Mouse (Mus musculus): ENCODE data around the gene Ky. TPM values are rescaled to one million over a fixed set of nuclear protein-coding genes. Genes with fewer than 3 reads are reported as not detected.

Gene Ky
- not detected in 2 replicates for polyA plus RNA-seq (2012; ENCODE audit: insufficient read depth, insufficient read length, low replicate concordance, missing spikeins)

DNA sequence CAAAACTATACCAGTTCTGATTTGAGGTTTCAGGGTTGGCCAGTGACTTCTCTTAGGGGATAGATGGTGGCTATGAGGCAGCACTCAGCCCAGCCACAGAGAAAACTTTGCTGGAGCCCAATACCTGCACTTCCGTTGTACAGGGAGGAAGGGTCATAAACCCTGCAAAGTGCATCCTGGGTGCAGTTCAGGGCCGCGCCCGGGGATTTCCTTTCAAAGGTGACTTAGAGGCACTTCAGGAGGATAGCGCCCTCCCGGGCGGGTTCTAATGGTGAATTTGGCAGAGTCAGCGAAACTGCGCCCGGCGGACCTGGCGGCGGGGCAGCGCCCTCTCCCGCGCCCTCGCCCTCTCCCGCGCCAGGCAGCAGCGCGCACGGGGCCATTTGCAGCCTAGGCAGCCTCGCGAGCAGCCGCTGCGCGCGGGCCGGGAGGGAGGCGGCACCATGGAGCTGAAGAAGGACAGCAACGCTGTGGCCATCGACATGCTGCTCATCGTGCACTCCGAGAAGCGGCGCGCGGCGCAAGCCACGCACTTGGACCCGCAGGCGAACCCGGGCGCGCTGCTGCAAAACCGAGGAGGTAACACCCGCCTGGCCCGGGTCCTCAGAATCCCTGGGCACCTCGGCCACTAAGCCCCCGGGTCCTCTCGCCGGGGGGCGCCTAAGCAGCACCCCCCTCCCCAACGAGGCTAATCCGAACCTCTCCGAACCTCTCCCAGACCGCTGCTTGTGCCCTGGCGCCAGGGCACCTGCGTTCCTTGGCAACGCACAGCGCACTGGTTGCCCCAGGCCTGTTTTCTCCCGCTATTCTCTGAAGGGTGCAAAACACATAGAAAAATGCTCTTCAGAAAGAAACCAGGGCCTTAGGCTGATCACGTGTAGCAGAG lies at the start of gene Ky:
Gene Ky, plus strand, starts transcription at position 51 of the 886 bp plus-strand sequence.
- peak within 1 kb of the TSS; percentile 45 for H3K4me3 ChIP-seq (ENCODE audit: insufficient read depth, low read depth, low read length)
- H3K27ac ChIP-seq (ENCODE audit: insufficient read depth, low read depth, low read length): no peak within 1 kb of the TSS
- H3K4me1 ChIP-seq (ENCODE audit: control insufficient read depth, insufficient read depth, low read length): peaks cover 8% of the 10 kb centered on the region
- WGBS: 4% methylated on average over 63 of the region's 63 CpGs
- TF ChIP-seq POLR2A (IDR thresholded peaks at IDR 0.05; ENCODE audit: insufficient read depth, low read depth, low read length): no peak
- no peak for TF ChIP-seq CTCF (IDR thresholded peaks at IDR 0.05; ENCODE audit: insufficient read depth, low read depth, low read length)

DNA sequence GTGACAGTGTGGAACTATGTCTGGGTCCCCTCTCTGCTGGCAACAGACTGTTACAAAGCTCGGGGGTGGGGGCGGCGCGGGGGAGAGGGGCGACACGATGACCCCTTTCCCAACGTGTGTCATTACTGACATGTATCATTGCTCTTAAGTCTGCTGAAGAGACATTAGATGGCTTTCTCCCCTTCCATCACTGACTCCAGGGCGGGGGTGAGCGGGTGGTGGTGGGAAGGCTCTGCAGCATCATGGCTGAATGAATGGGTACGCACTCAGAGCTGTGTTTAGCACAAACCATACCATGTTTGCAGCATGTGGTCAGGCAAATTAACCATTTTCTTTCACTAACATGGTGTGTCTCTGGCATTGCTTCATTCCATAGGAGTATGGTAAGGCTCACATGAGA lies 43.3 kb upstream of the Ky start:
- no peak overlapping the region for H3K4me3 ChIP-seq (ENCODE audit: insufficient read depth, low read depth, low read length)
- H3K4me1 ChIP-seq (ENCODE audit: control insufficient read depth, insufficient read depth, low read length): no peaks in the 10 kb centered on the region
- no peak overlapping the region for H3K27ac ChIP-seq (ENCODE audit: insufficient read depth, low read depth, low read length)
- WGBS: 95% methylated on average over 10 of the region's 10 CpGs
- no peak for TF ChIP-seq POLR2A (IDR thresholded peaks at IDR 0.05; ENCODE audit: insufficient read depth, low read depth, low read length)
- TF ChIP-seq CTCF (IDR thresholded peaks at IDR 0.05; ENCODE audit: insufficient read depth, low read depth, low read length): no peak

DNA sequence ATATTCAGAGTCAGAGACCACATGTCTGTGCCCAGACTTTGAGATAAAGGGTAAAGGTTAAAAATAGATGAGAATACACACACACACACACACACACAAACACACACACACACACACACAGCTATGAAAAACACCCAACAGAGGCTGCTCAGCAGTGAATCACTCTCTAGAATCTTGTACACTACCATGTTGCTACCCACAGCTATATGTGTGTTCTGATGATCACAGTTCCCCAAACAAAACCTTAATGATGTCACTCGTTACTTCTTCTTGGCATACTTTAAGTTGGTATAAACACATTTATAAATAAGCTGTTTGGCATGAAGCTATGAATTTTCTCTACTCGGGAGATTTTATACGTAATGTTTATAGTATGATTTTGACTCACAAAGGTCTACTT lies 40.5 kb upstream of the Ky start:
- H3K27ac ChIP-seq (ENCODE audit: insufficient read depth, low read depth, low read length): no peak overlapping the region
- 80% methylated on average over 3 of the region's 3 CpGs for WGBS
- no peak overlapping the region for H3K4me3 ChIP-seq (ENCODE audit: insufficient read depth, low read depth, low read length)
- no peaks in the 10 kb centered on the region for H3K4me1 ChIP-seq (ENCODE audit: control insufficient read depth, insufficient read depth, low read length)
- TF ChIP-seq CTCF (IDR thresholded peaks at IDR 0.05; ENCODE audit: insufficient read depth, low read depth, low read length) (no peak), POLR2A (IDR thresholded peaks at IDR 0.05; ENCODE audit: insufficient read depth, low read depth, low read length) (no peak)

DNA sequence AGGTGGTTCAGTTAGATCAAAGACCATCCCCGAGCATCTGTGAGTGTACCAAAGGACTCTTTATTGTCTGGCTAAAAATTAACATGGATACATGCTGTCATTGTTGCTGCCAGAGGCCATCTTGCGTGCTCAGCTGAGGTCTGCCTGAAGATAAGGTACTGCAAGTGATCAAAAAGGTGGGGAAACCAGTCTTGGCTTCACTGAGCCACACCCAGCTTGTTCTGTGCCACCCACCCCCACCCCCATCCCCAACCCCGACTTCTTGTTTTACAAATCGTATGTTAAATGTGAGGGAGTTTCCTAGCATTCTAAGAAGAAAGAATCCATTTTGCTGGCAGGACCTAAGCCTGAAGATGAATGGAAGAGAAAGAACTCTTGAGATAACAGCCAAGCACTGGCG lies 39.8 kb upstream of the Ky start:
- TF ChIP-seq CTCF (IDR thresholded peaks at IDR 0.05; ENCODE audit: insufficient read depth, low read depth, low read length) (no peak), POLR2A (IDR thresholded peaks at IDR 0.05; ENCODE audit: insufficient read depth, low read depth, low read length) (no peak)
- Histone ChIP-seq H3K27ac (ENCODE audit: insufficient read depth, low read depth, low read length) (no peak overlapping the region), H3K4me1 (ENCODE audit: control insufficient read depth, insufficient read depth, low read length) (no peaks in the 10 kb centered on the region), H3K4me3 (ENCODE audit: insufficient read depth, low read depth, low read length) (no peak overlapping the region)
- WGBS: 72% methylated on average over 5 of the region's 5 CpGs

DNA sequence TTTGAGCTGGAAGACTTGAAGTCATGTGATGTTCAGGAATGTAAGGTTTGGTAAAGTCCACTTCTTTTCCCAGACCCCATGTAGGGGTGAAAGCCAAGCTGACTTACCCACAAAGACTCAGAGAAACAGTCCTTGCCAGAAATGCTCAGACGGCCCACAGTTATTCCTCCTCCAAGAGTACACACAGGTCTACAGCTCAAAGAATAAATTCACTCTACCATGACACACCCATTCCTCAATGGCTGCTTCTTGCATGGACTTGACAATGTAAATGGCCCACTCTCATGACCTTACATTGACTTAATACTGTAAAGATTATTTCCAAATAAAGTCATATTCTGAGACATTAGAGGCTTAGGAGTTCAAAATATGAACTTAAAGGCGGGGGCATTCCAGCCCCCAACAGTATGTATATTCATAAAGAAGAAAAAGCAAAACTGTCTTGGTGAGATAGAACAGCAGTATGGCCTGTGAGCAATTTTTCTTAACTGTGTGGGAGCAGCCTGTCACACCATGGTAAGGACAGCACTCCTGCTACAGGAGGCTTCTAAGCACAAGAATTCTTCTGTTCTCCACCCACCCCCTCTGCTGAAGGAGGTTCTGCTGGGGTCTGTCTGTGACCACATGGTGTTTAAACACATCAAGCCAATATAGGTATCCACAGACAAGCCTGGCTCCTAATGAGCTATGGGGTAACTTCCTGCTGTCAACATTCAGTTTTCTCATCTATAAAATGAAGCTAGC lies 35.3 kb upstream of the Ky start:
- WGBS: 94% methylated on average over 2 of the region's 2 CpGs
- H3K4me1 ChIP-seq (ENCODE audit: control insufficient read depth, insufficient read depth, low read length): no peaks in the 10 kb centered on the region
- H3K4me3 ChIP-seq (ENCODE audit: insufficient read depth, low read depth, low read length): no peak overlapping the region
- no peak overlapping the region for H3K27ac ChIP-seq (ENCODE audit: insufficient read depth, low read depth, low read length)
- TF ChIP-seq POLR2A (IDR thresholded peaks at IDR 0.05; ENCODE audit: insufficient read depth, low read depth, low read length) (no peak), CTCF (IDR thresholded peaks at IDR 0.05; ENCODE audit: insufficient read depth, low read depth, low read length) (no peak)

DNA sequence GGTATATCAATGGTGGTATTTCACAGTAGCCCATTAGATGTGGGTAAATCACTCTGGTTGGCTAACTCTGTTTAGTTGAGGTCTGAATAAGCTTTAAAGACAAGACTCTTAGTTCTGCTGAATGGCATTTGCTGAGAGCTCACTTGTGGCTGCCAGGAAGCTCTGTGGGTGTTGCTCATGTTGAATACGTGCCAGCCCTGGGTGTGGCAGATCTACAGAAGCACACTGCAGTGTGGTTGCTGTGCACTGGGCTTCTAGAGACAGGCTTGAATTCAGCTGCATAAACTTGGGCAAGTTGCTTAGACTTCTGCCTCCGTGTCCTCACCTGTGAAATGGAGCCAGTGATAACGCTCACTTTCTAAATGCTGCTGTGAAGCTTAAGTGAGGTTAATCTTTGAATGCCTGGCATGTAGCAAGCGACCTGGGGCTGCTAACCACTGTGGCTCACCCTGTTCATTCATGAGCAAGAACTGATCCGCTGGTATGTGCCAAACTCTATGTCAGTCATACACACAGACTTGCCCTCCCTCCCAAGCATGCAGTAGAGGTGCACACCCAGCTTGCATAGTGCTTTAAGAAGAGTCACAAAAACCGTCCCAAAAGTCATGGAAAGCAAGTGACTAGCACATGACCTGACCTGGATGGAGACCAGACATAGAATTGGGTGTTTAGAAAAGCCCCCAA lies 27.6 kb upstream of the Ky start:
- H3K27ac ChIP-seq (ENCODE audit: insufficient read depth, low read depth, low read length): no peak overlapping the region
- H3K4me1 ChIP-seq (ENCODE audit: control insufficient read depth, insufficient read depth, low read length): no peaks in the 10 kb centered on the region
- H3K4me3 ChIP-seq (ENCODE audit: insufficient read depth, low read depth, low read length): no peak overlapping the region
- TF ChIP-seq POLR2A (IDR thresholded peaks at IDR 0.05; ENCODE audit: insufficient read depth, low read depth, low read length) (no peak), CTCF (IDR thresholded peaks at IDR 0.05; ENCODE audit: insufficient read depth, low read depth, low read length) (no peak)
- 77% methylated on average over 6 of the region's 6 CpGs for WGBS

DNA sequence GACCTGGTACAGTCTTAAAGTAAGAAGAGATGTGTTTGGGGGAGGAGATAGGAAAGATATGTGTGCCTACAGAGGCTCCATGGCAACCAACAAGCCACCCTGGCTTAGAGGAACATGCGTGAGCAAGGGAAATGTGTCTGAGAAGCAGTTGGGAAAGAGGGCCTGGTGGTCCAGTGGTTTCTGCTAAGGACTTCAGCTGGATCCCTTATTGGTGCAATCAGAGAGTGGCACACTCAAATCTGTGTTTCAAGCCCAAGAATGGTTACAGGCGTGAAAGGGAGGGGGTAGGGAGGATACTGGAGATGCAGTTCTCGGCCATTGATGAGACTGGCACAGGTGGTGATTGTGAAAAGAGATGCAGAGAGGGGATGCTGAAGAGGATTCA lies 27.1 kb upstream of the Ky start:
- 92% methylated on average over 3 of the region's 3 CpGs for WGBS
- Histone ChIP-seq H3K27ac (ENCODE audit: insufficient read depth, low read depth, low read length) (no peak overlapping the region), H3K4me3 (ENCODE audit: insufficient read depth, low read depth, low read length) (no peak overlapping the region), H3K4me1 (ENCODE audit: control insufficient read depth, insufficient read depth, low read length) (no peaks in the 10 kb centered on the region)
- no peak for TF ChIP-seq POLR2A (IDR thresholded peaks at IDR 0.05; ENCODE audit: insufficient read depth, low read depth, low read length)
- no peak for TF ChIP-seq CTCF (IDR thresholded peaks at IDR 0.05; ENCODE audit: insufficient read depth, low read depth, low read length)

DNA sequence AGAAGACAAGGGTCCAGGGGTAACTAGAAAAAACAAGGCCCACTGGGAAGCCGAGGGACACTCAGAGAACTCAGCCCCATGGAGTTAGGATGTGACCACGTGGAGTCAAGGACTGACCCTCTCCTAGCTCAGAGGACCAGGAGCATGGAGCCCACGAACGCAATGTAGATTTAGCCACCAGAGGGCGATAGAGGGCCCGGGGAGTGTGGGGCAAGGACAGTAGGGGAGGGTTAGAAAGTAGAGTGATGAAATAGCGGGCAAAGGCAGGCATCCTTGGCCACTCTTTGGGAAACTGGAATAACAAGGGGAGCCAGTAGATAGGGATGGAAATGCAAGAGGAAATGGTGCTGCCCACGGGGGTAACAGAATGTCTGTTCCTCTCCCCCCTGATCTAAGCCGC lies 26.5 kb upstream of the Ky start:
- WGBS: 59% methylated on average over 9 of the region's 9 CpGs
- Histone ChIP-seq H3K27ac (ENCODE audit: insufficient read depth, low read depth, low read length) (no peak overlapping the region), H3K4me3 (ENCODE audit: insufficient read depth, low read depth, low read length) (no peak overlapping the region), H3K4me1 (ENCODE audit: control insufficient read depth, insufficient read depth, low read length) (no peaks in the 10 kb centered on the region)
- TF ChIP-seq CTCF (IDR thresholded peaks at IDR 0.05; ENCODE audit: insufficient read depth, low read depth, low read length) (no peak), POLR2A (IDR thresholded peaks at IDR 0.05; ENCODE audit: insufficient read depth, low read depth, low read length) (no peak)

Measured in olfactory bulb, adult 2 months (tissue).